8 mouse cellular contexts compared by ENCODE assay signal in genomic region chr8:121585159-121585825, GRCm38 (mm10). TPM values are rescaled to one million over a fixed set of nuclear protein-coding genes. Genes with fewer than 3 reads are reported as not detected.
DNase-seq lines count a peak whose midpoint lies in the region; ATAC-seq lines count a peak whose summit lies in the region.

No protein-coding gene starts in this region.

- DNase-seq in adrenal gland, adult (ENCODE audit: inconsistent age in 2 of 2, low spot score in 1 of 2), result peak; percentile 100
- DNase-seq in embryo, embryonic 10.5 days (ENCODE audit: low spot score), result peak; percentile 98
- DNase-seq in gastrocnemius, postnatal 14 days, result peak; percentile 100
- peak; percentile 99 to 100 for DNase-seq in left cerebral cortex, postnatal 10 days (ENCODE audit: extremely low spot score in 1 of 2, low spot score in 2 of 2)
- DNase-seq in right cerebral cortex, postnatal 25 days, result peak; percentile 100
- DNase-seq in urinary bladder, postnatal 4 days (ENCODE audit: low spot score in 2 of 2), result peak; percentile 99 to 100

- intact Hi-C loops in gastrocnemius, postnatal 14 days (cut with DNase I; ENCODE audit: low total_unique reads), result no loop called here
- intact Hi-C loops in left cerebral cortex, postnatal 10 days (cut with DNase I), result no loop called here

- peak; percentile 92 for ATAC-seq in inflammation-experienced regulatory T-cells, adult 6 months
- ATAC-seq in megakaryocyte-erythroid progenitor cell, adult 5-6 weeks (replicated peaks; ENCODE audit: low FRiP score, low TSS enrichment, poor library complexity, severe bottlenecking), result peak; percentile 95

RNA-seq across cellular contexts. Expression of gene Map1lc3b, which starts 4.9 kb away (rescaled TPM):
- 100 to 1,000 TPM; 102 to 136 TPM for total RNA-seq in gastrocnemius, postnatal 14 days (2021)
- 100 to 1,000 TPM; 453 to 467 (median 467) TPM for polyA plus RNA-seq in inflammation-experienced regulatory T-cells, adult 6 months (2017; shearing (Covaris generic))
- total RNA-seq in left cerebral cortex, postnatal 10 days (2021), result 100 to 1,000 TPM; 158 to 163 TPM
- 59.8 and 72.6 TPM in 2 replicates for total RNA-seq in megakaryocyte-erythroid progenitor cell, adult 5-6 weeks (2014; fragmentation: Nextera tagmentation)
- 49.2 and 80.3 TPM in 2 replicates for total RNA-seq in megakaryocyte-erythroid progenitor cell, adult 5-6 weeks (2017)

RNA-seq across cellular contexts. Expression of gene Fbxo31, which starts 6.7 kb away (rescaled TPM):
- total RNA-seq in gastrocnemius, postnatal 14 days (2021), result 10 to 100 TPM; 75.2 to 89.8 TPM
- 1 to 10 TPM; 2.1 to 2.2 (median 2.2) TPM for polyA plus RNA-seq in inflammation-experienced regulatory T-cells, adult 6 months (2017; shearing (Covaris generic))
- total RNA-seq in left cerebral cortex, postnatal 10 days (2021), result 10 to 100 TPM; 86.1 to 86.4 TPM
- total RNA-seq in megakaryocyte-erythroid progenitor cell, adult 5-6 weeks (2014; fragmentation: Nextera tagmentation), result 16.1 and 28.2 TPM in 2 replicates
- total RNA-seq in megakaryocyte-erythroid progenitor cell, adult 5-6 weeks (2017), result 7.8 and 9.5 TPM in 2 replicates

RNA-seq across cellular contexts. Expression of gene 1700018B08Rik, which starts 41.2 kb away (rescaled TPM):
- total RNA-seq in gastrocnemius, postnatal 14 days (2021), result not detected
- polyA plus RNA-seq in inflammation-experienced regulatory T-cells, adult 6 months (2017; shearing (Covaris generic)), result not detected
- total RNA-seq in left cerebral cortex, postnatal 10 days (2021), result not detected
- not detected in 2 replicates for total RNA-seq in megakaryocyte-erythroid progenitor cell, adult 5-6 weeks (2014; fragmentation: Nextera tagmentation)
- not detected in 2 replicates for total RNA-seq in megakaryocyte-erythroid progenitor cell, adult 5-6 weeks (2017)

Comparison
In these comparisons a context has a peak if more than half of its experiments do, and no peak if none do; other contexts are left out.
1. Peak in every context shown above with its lines: DNase-seq and ATAC-seq.